Mouse (Mus musculus) liver, postnatal 0 days (tissue): Measurements from ENCODE around the gene Myh6.

Source experiments
- CTCF ChIP-seq: sonication (generic); IDR thresholded peaks from 2 replicates; pipeline ENCODE4 v1.5.1; 2016; ENCODE audit warnings: antibody characterized with exemption, low read depth
- EP300 ChIP-seq: IDR thresholded peaks from 2 replicates; pipeline ENCODE4 v1.6.1; 2016; ENCODE audit warnings: antibody characterized with exemption, low read depth, mild to moderate bottlenecking

DNA sequence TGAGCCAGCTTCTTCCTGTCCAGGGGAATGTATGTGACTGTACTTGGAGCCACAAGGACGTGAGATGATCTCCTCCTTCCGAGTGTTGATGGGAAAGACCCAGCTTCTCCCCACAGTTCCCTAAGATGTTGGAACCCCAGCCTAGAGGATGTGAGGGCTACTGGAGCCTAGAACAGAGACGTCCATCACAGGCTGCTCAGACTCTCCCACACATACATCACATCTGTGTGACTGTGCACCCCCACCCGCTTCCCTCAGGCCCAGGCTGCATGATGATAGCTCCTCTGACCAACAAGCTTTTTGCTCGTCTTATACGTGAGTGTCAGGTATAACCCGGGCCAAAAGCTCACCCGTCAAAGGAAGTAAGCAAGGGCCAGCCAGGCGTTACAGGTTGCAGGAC lies 17.9 kb downstream of the Myh6 start:
- TF ChIP-seq CTCF (no peak), EP300 (no peak)
